Mouse (Mus musculus) cerebellum, adult 2 months (tissue): ENCODE data around the gene Glis3.

ENCODE experiments used
- CTCF ChIP-seq: fragments of 200-500 bp; IDR thresholded peaks from 2 replicates; pipeline ENCODE4 v1.5.1; 2011; ENCODE audit warnings: low read depth, mild to moderate bottlenecking, control low read depth, low read length, moderate library complexity, borderline replicate concordance; ENCODE audit not compliant: insufficient read depth
- POLR2A ChIP-seq: fragments of 200-500 bp; IDR thresholded peaks from 2 replicates; pipeline ENCODE4 v1.6.1; 2011; ENCODE audit warnings: low read length, control low read depth, borderline replicate concordance; ENCODE audit not compliant: insufficient read depth

DNA sequence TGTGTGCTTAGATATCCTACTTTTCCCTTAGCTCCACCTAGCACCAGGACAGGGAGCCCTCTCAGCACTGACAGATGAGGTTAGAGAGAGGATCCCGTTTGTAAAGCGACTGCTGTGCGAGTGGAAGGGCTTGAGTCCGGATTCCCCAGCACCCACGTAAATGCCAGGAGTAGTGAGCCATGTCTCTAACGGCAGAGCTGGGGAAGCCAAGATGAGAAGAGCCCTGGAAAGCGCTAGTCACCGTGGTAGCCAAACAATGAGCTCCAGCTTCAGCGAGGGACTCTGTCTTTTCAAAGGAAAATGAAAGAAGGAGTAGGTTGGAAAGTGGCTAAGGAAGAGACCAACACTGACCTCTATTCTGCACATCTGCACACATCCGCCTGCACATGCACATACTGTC, 16.7 kb downstream of the Glis3 start:
- TF ChIP-seq POLR2A (no peak), CTCF (no peak)
